Comparison of ENCODE assay signal across 8 mouse cellular contexts in the genomic region with DNA sequence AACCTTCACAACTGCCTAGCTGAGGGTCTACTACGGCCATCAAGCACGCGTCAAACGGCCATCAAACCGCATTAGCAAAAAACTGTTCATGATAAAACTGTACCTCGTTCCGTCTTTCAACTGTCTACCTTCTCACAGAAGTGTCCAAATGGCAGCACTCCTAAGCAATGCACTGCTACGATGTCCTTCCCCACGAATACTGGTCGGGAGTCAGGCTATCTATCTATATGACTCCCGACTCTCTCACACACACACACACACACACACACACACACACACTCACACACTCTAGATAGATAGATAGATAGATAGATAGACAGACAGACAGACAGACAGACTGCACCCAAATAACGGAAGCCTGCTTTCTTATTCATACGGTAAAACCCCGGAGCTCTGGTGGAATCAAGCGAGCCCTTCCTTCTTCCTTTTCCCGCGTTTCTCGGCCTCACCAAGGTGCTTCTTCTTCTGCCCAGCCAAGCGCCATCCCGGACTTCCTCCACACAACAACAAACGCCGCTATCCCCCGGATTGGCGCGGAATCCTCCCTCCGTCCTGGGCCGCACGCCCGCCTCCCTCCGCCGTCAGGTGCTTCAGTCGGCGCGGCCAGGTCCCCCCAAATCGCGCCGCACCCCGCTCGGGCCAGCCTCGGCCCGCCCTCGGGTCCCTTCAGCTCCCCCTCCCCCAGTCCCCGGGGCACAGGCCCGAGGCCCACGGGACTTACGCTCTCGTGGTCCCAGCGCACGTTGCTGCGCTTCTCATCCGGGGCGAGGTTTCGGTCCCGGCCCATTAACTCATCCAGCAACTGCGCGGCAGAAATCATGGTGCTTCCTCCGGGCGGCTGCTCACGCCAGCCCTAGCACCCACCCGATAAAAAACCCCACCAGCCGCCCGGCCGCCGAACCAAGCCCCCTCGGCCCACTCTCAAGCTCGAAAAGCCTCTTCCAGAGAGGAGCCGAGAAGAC. TPM values are rescaled to one million over a fixed set of nuclear protein-coding genes. Genes with fewer than 3 reads are reported as not detected.
DNase-seq lines count a peak whose midpoint lies in the region; ATAC-seq and TF ChIP-seq lines count a peak whose summit lies in the region.

No protein-coding gene starts in this region.

- TF ChIP-seq CTCF in CH12.LX (conservative IDR thresholded peaks at IDR 0.05 in 1 of 2, IDR thresholded peaks at IDR 0.05 in 1 of 2; ENCODE audit: low read depth in 2 of 2, low read length in 2 of 2), result no peak

- peak overlapping the region; percentile 95 for H3K4me3 ChIP-seq in heart, embryonic 11.5 days (ENCODE audit: low read depth, low read length)
- peak overlapping the region; percentile 93 to 100 (median 99) for H3K4me3 ChIP-seq in CH12.LX (replicated peaks in 1 of 3; ENCODE audit: low read depth in 2 of 3, low read length in 2 of 3, poor library complexity in 1 of 3)
- H3K4me3 ChIP-seq in liver, embryonic 13.5 days (replicated peaks), result peak overlapping the region; percentile 97
- peak overlapping the region; percentile 99 for H3K4me3 ChIP-seq in neural tube, embryonic 13.5 days

- no peak for DNase-seq in heart, postnatal 25 days (ENCODE audit: low spot score)
- peak; percentile 49 for DNase-seq in CH12.LX (ENCODE audit: extremely low read depth)
- peak; percentile 79 to 83 for DNase-seq in cerebellum, postnatal 10 days
- DNase-seq in heart, postnatal 4 days, result peak; percentile 63
- no peak for DNase-seq in liver, embryonic 13.5 days
- DNase-seq in thymus, postnatal 10 days (ENCODE audit: low spot score in 2 of 2), result no peak

- peak overlapping the region; percentile 98 for H3K9ac ChIP-seq in heart, embryonic 11.5 days (ENCODE audit: low read depth, low read length)
- peak overlapping the region; percentile 99 for H3K9ac ChIP-seq in CH12.LX (ENCODE audit: insufficient read depth, low read depth)
- peak overlapping the region; percentile 98 for H3K9ac ChIP-seq in liver, embryonic 13.5 days
- peak overlapping the region; percentile 100 for H3K9ac ChIP-seq in neural tube, embryonic 13.5 days

- H3K27ac ChIP-seq in heart, embryonic 11.5 days (ENCODE audit: low read depth, low read length), result peak overlapping the region; percentile 95
- peak overlapping the region; percentile 69 for H3K27ac ChIP-seq in CH12.LX (ENCODE audit: insufficient read depth, low read depth)
- peak overlapping the region; percentile 97 for H3K27ac ChIP-seq in liver, embryonic 13.5 days
- peak overlapping the region; percentile 99 for H3K27ac ChIP-seq in neural tube, embryonic 13.5 days (replicated peaks)

- peaks cover 57% of the 10 kb centered on the region for H3K79me2 ChIP-seq in CH12.LX (replicated peaks; ENCODE audit: control insufficient read depth, extremely low read depth, insufficient read depth, poor library complexity, severe bottlenecking)

- peak overlapping the region; percentile 87 for H3K4me2 ChIP-seq in heart, embryonic 11.5 days
- H3K4me2 ChIP-seq in CH12.LX (ENCODE audit: insufficient read depth, low read depth, poor library complexity, severe bottlenecking), result peak overlapping the region; percentile 74
- H3K4me2 ChIP-seq in liver, embryonic 13.5 days, result peak overlapping the region; percentile 73
- peak overlapping the region; percentile 80 for H3K4me2 ChIP-seq in neural tube, embryonic 13.5 days

- intact Hi-C loops in heart, postnatal 25 days (cut with DNase I), result no loop called here

- in situ Hi-C loops in CH12.LX (cut with MboI; ENCODE audit: low pct_ligation_motif_present, low pct_unique_long_range_greater_than_20kb, low sequenced_read_pairs), result no loop called here

- no peaks in the 10 kb centered on the region; the same call in 1 of the 2 replicates for H3K36me3 ChIP-seq in heart, embryonic 11.5 days (ENCODE audit: control insufficient read depth, insufficient read depth, low read length)
- H3K36me3 ChIP-seq in CH12.LX (replicated peaks in 1 of 2; ENCODE audit: control insufficient read depth in 1 of 2, insufficient read depth in 1 of 2, low read length in 1 of 2), result peaks cover 2 to 31% of the 10 kb centered on the region in 2 experiments
- peaks cover 15% of the 10 kb centered on the region; the same call in 1 of the 2 replicates for H3K36me3 ChIP-seq in liver, embryonic 13.5 days
- H3K36me3 ChIP-seq in neural tube, embryonic 13.5 days, result no peaks in the 10 kb centered on the region

- under 1% methylated on average over 67 of the region's 67 CpGs for WGBS in heart, embryonic 11.5 days (ENCODE audit: insufficient replicate concordance)
- whole genome bisulfite sequencing in liver, embryonic 13.5 days (ENCODE audit: insufficient replicate concordance), result under 1% methylated on average over 67 of the region's 67 CpGs
- under 1% methylated on average over 60 of the region's 67 CpGs for WGBS in neural tube, embryonic 13.5 days

- dilution Hi-C loops in CH12.LX (cut with MboI; ENCODE audit: extremely low pct_ligation_motif_present, extremely low pct_unique_long_range_greater_than_20kb, low sequenced_read_pairs), result no loop called here

- no peak for TF ChIP-seq POLR2A in CH12.LX (IDR thresholded peaks at IDR 0.05; ENCODE audit: low read depth, low read length)

- H3K4me1 ChIP-seq in heart, embryonic 11.5 days (ENCODE audit: control insufficient read depth, insufficient read depth, low read length), result peaks cover 26% of the 10 kb centered on the region
- H3K4me1 ChIP-seq in CH12.LX (ENCODE audit: control insufficient read depth in 1 of 2, insufficient read depth in 2 of 2), result peaks cover 4 to 62% of the 10 kb centered on the region in 2 experiments; a peak in 3 of 4 replicates
- peaks cover 56% of the 10 kb centered on the region for H3K4me1 ChIP-seq in liver, embryonic 13.5 days (replicated peaks)
- peaks cover 53% of the 10 kb centered on the region for H3K4me1 ChIP-seq in neural tube, embryonic 13.5 days (replicated peaks)

- TF ChIP-seq RAD21 in CH12.LX (IDR thresholded peaks at IDR 0.05; ENCODE audit: low read depth, low read length), result no peak

- H3K27me3 ChIP-seq in heart, embryonic 11.5 days (ENCODE audit: control insufficient read depth, insufficient read depth, low read length), result no peaks in the 10 kb centered on the region
- H3K27me3 ChIP-seq in CH12.LX (replicated peaks), result no peaks in the 10 kb centered on the region
- H3K27me3 ChIP-seq in liver, embryonic 13.5 days, result no peaks in the 10 kb centered on the region
- H3K27me3 ChIP-seq in neural tube, embryonic 13.5 days, result no peaks in the 10 kb centered on the region

- ATAC-seq in heart, embryonic 11.5 days (replicated peaks; ENCODE audit: insufficient number of reproducible peaks, low FRiP score, low TSS enrichment), result peak; percentile 68
- ATAC-seq in liver, embryonic 13.5 days (ENCODE audit: low read depth), result peak; percentile 68
- peak; percentile 79 for ATAC-seq in neural tube, embryonic 13.5 days (ENCODE audit: low read depth)

- no peak for TF ChIP-seq EP300 in CH12.LX (IDR thresholded peaks at IDR 0.05; ENCODE audit: low read length)

- H3K9me3 ChIP-seq in heart, embryonic 11.5 days (replicated peaks; ENCODE audit: control insufficient read depth, low read length), result no peaks in the 10 kb centered on the region
- H3K9me3 ChIP-seq in CH12.LX (replicated peaks; ENCODE audit: low read length), result no peaks in the 10 kb centered on the region
- H3K9me3 ChIP-seq in liver, embryonic 13.5 days (replicated peaks), result no peaks in the 10 kb centered on the region
- H3K9me3 ChIP-seq in neural tube, embryonic 13.5 days, result no peaks in the 10 kb centered on the region

TF ChIP-seq in CH12.LX, 34 proteins besides CTCF, POLR2A, EP300 and RAD21 (continues in another document):
- TF ChIP-seq USF1 (IDR thresholded peaks at IDR 0.05; ENCODE audit: low read depth, low read length) (no peak), POLR2AphosphoS2 (IDR thresholded peaks at IDR 0.05; ENCODE audit: low read depth, low read length) (peak; percentile 77), UBTF (IDR thresholded peaks at IDR 0.05; ENCODE audit: low read depth, low read length) (peak; percentile 29; the same call in 1 of the 2 replicates), MEF2A (IDR thresholded peaks at IDR 0.05; ENCODE audit: borderline replicate concordance, low read depth, low read length) (no peak; the same call in 1 of the 2 replicates), MAX (IDR thresholded peaks at IDR 0.05; ENCODE audit: low read length) (peak; percentile 46), KAT2A (IDR thresholded peaks at IDR 0.05; ENCODE audit: insufficient replicate concordance, low read length) (no peak), ZC3H11A (IDR thresholded peaks at IDR 0.05; ENCODE audit: low read depth, low read length) (no peak), PAX5 (IDR thresholded peaks at IDR 0.05; ENCODE audit: low read length) (no peak), MXI1 (IDR thresholded peaks at IDR 0.05; ENCODE audit: low read depth, low read length) (0 out of 2 replicates have a peak, but pooled peaks have one; percentile 70), IRF4 (IDR thresholded peaks at IDR 0.05; ENCODE audit: low read depth, low read length) (no peak)

RNA-seq across cellular contexts. Expression of a gene that starts 0.5 kb away (rescaled TPM):
- polyA plus RNA-seq in heart, embryonic 11.5 days (2014; fragmentation: Nextera tagmentation; extraction: Ambion mirVana), result 77.9 and 79.4 TPM in 2 replicates
- total RNA-seq in heart, postnatal 25 days (2021), result 10 to 100 TPM; 31.4 to 37.7 TPM
- total RNA-seq in CH12.LX (2012; rRNA removed), result 57.7 and 82.3 TPM in 2 replicates
- 69.8 and 82.2 TPM in 2 replicates for total RNA-seq in CH12.LX (2014; rRNA removed)
- polyA plus RNA-seq in CH12.LX (2012; ENCODE audit: insufficient read length, low read depth), result 246 and 318 TPM in 2 replicates
- 10 to 100 TPM; 47.8 to 50.4 TPM for total RNA-seq in heart, postnatal 4 days (2021)
- 53.4 and 68.8 TPM in 2 replicates for polyA plus RNA-seq in liver, embryonic 13.5 days (2015; fragmentation: Nextera tagmentation; extraction: Ambion mirVana)
- polyA plus RNA-seq in neural tube, embryonic 13.5 days (2015; fragmentation: Nextera tagmentation; extraction: Ambion mirVana), result 146 and 151 TPM in 2 replicates

RNA-seq across cellular contexts. Expression of a gene that starts 6.6 kb away (rescaled TPM):
- 34.3 and 34.9 TPM in 2 replicates for polyA plus RNA-seq in heart, embryonic 11.5 days (2014; fragmentation: Nextera tagmentation; extraction: Ambion mirVana)
- 100 to 1,000 TPM; 263 to 280 TPM for total RNA-seq in heart, postnatal 25 days (2021)
- total RNA-seq in CH12.LX (2012; rRNA removed), result 55.7 and 56.0 TPM in 2 replicates
- total RNA-seq in CH12.LX (2014; rRNA removed), result 62.0 and 64.5 TPM in 2 replicates
- 97.4 and 98.8 TPM in 2 replicates for polyA plus RNA-seq in CH12.LX (2012; ENCODE audit: insufficient read length, low read depth)
- 100 to 1,000 TPM; 178 to 183 TPM for total RNA-seq in heart, postnatal 4 days (2021)
- 5.2 and 5.5 TPM in 2 replicates for polyA plus RNA-seq in liver, embryonic 13.5 days (2015; fragmentation: Nextera tagmentation; extraction: Ambion mirVana)
- polyA plus RNA-seq in neural tube, embryonic 13.5 days (2015; fragmentation: Nextera tagmentation; extraction: Ambion mirVana), result 21.0 and 21.8 TPM in 2 replicates

RNA-seq across cellular contexts. Expression of a gene that starts 39.6 kb away (rescaled TPM):
- polyA plus RNA-seq in heart, embryonic 11.5 days (2014; fragmentation: Nextera tagmentation; extraction: Ambion mirVana), result not detected in 2 replicates
- total RNA-seq in heart, postnatal 25 days (2021), result not detected
- 0.21 and 0.55 TPM in 2 replicates for total RNA-seq in CH12.LX (2012; rRNA removed)
- total RNA-seq in CH12.LX (2014; rRNA removed), result not detected in 2 replicates
- 0.30 and 0.33 TPM in 2 replicates for polyA plus RNA-seq in CH12.LX (2012; ENCODE audit: insufficient read length, low read depth)
- not detected for total RNA-seq in heart, postnatal 4 days (2021)
- polyA plus RNA-seq in liver, embryonic 13.5 days (2015; fragmentation: Nextera tagmentation; extraction: Ambion mirVana), result not detected in 2 replicates
- polyA plus RNA-seq in neural tube, embryonic 13.5 days (2015; fragmentation: Nextera tagmentation; extraction: Ambion mirVana), result 0.27 TPM in 1 of 2 replicates, not detected in the other

Comparison
In these comparisons a context has a peak if more than half of its experiments do, and no peak if none do; other contexts are left out.
1. DNase-seq: peak in CH12.LX (single experiment), cerebellum, postnatal 10 days (2 of 2) and heart, postnatal 4 days (single experiment); none in heart, postnatal 25 days (single experiment), liver, embryonic 13.5 days (single experiment) and thymus, postnatal 10 days (0 of 2).
2. Peak in every context shown above with its lines, with median percentiles within 50 percentile points of each other: ATAC-seq, H3K27ac ChIP-seq, H3K4me2 ChIP-seq, H3K4me3 ChIP-seq and H3K9ac ChIP-seq.